Mouse (Mus musculus) kidney, adult 2 months (tissue): ENCODE measurements around the gene Cd248.

Experiments used
- CTCF ChIP-seq: fragments of 200-500 bp; conservative IDR thresholded peaks from 2 replicates; pipeline ENCODE4 v1.5.1; 2011; ENCODE audit warnings: low read depth, mild to moderate bottlenecking, control low read depth, low read length, moderate library complexity, mixed read lengths; ENCODE audit not compliant: insufficient read depth, insufficient read length
- POLR2A ChIP-seq: fragments of 200-500 bp; IDR thresholded peaks from one replicate; pipeline ENCODE4 v1.6.1; 2011; ENCODE audit warnings: low read depth, low read length, control low read depth

DNA sequence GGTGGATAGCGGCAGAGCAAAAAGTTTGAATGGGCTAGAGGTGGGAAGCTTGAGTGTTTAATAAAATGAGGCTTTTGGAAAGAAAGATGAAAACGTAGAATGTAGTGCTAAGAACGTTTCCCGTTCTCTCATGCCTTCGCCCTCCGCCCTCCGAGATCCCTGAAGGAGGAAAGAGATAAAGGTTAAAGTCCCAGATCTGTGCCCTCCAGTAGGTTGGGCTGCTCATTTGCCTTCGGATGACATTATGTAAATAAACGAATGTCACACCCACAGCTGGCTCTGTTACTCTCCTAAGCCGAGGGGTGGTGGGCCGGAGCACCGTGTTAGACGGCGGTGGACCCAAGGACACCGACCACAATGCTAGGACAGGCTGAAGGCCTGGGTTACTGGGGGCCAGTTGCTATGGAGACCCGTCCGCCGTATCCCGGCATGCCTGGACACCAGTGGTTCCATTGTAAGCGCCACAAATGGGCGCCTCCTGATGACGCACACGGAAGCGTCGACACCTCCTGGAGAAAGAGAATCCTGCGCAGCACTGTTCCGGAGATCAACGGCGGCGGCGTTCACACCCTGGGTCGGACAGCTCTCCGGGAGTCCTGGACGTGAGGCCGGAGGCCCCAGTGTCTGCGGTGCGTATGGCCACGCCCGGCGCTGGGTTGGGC, 26.9 kb upstream of the Cd248 start, which contains the start of gene Brms1:
- no peak for TF ChIP-seq POLR2A
- TF ChIP-seq CTCF = no peak
